Mouse (Mus musculus) hindbrain, embryonic 11.5 days (tissue): ENCODE measurements at regions not wholly inside any gene's neighbourhood (a gene's known extent, or its start where the extent isn't known, plus 50 kb on each side); places are given as distances from the start of the nearest gene placed in this dataset.

Source experiments
- ATAC-seq: fragments of 200-750 bp; cut with Nextera tagmentation; 2 replicates; pipeline ENCODE4 v1.8.0; 2017; ENCODE audit warnings: mild to moderate bottlenecking, moderate TSS enrichment, moderate library complexity; ENCODE audit not compliant: low FRiP score
- DNase-seq: peaks from one replicate; pipeline ENCODE4 v3.0.0-alpha.2; 2015; ENCODE audit warnings: low spot score
- H3K27ac ChIP-seq: fragments of 300-500 bp; sonication (generic); 2 replicates; pipeline ENCODE4 v1.5.1; 2014; ENCODE audit warnings: mild to moderate bottlenecking, low read depth, low read length
- H3K27me3 ChIP-seq: fragments of 300-500 bp; sonication (generic); 2 replicates; pipeline ENCODE4 v1.6.1; 2014; ENCODE audit warnings: mild to moderate bottlenecking, low read length, moderate library complexity, mixed read lengths; ENCODE audit not compliant: control insufficient read depth, insufficient read depth
- H3K36me3 ChIP-seq: fragments of 300-500 bp; sonication (generic); 2 replicates; pipeline ENCODE4 v1.6.1; 2014; ENCODE audit warnings: mild to moderate bottlenecking, low read length, moderate library complexity, mixed read lengths; ENCODE audit not compliant: control insufficient read depth, insufficient read depth
- H3K4me1 ChIP-seq: fragments of 300-500 bp; sonication (generic); replicated peaks from 2 replicates; pipeline ENCODE4 v1.6.1; 2014; ENCODE audit warnings: low read length, mixed read lengths; ENCODE audit not compliant: control insufficient read depth, insufficient read depth
- H3K4me2 ChIP-seq: fragments of 300-500 bp; sonication (generic); replicated peaks from 2 replicates; pipeline ENCODE4 v1.6.1; 2014; ENCODE audit warnings: mild to moderate bottlenecking, low read depth, low read length
- H3K4me3 ChIP-seq: fragments of 300-500 bp; sonication (generic); 2 replicates; pipeline ENCODE4 v1.5.1; 2014; ENCODE audit warnings: low read depth, low read length
- H3K9ac ChIP-seq: fragments of 300-500 bp; sonication (generic); 2 replicates; pipeline ENCODE4 v1.6.1; 2014; ENCODE audit warnings: low read depth, low read length
- H3K9me3 ChIP-seq: fragments of 300-500 bp; sonication (generic); 2 replicates; pipeline ENCODE4 v1.6.1; 2016; ENCODE audit warnings: low read length; ENCODE audit not compliant: control insufficient read depth
- WGBS: fragments of 180-500 bp; shearing (Covaris S2); extraction: QIAGEN DNeasy Blood & Tissue Kit; methylation state at CpG from one replicate; pipeline ENCODE4 v1.1.7; 2014; 5-methylcytosine and 5-hydroxymethylcytosine counted together

DNA sequence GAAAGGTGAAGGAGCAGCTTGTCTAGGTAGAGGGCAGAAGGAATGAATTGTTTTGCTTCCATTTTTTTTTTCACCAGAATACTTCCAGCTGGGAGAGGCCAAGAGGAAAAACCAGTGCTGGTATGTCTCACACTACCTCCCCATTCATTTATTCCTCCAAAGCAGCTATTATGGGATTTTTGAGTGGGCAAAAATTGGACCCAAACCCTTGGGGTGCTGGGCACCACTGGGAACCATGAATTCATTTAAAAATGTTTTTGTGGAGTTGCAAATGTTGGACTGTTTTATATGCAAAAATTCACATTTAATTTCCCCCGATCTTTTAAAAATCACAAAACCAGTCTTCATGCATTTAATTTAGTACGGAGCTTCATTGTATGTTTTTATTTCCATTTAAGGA, 287.1 kb upstream of the Mki67 start:
- no peak overlapping the region for H3K9ac ChIP-seq
- no peaks in the 10 kb centered on the region for H3K4me1 ChIP-seq
- no peaks in the 10 kb centered on the region for H3K36me3 ChIP-seq
- H3K4me2 ChIP-seq, result no peak overlapping the region
- H3K27ac ChIP-seq, result no peak overlapping the region
- H3K4me3 ChIP-seq, result no peak overlapping the region
- ATAC-seq (no peak), DNase-seq (no peak)
- WGBS, result 89% methylated on average over 2 of the region's 2 CpGs
- no peaks in the 10 kb centered on the region for H3K9me3 ChIP-seq
- no peaks in the 10 kb centered on the region for H3K27me3 ChIP-seq

- no peaks in the 10 kb centered on the region for H3K4me1 ChIP-seq
- no peak overlapping the region for H3K27ac ChIP-seq
- ATAC-seq (no peak), DNase-seq (no peak)
- no peak overlapping the region for H3K4me3 ChIP-seq
- H3K27me3 ChIP-seq, result no peaks in the 10 kb centered on the region
- H3K9me3 ChIP-seq, result no peaks in the 10 kb centered on the region
- no peaks in the 10 kb centered on the region for H3K36me3 ChIP-seq
- H3K4me2 ChIP-seq, result no peak overlapping the region
- WGBS, result 41% methylated on average over 23 of the region's 23 CpGs
- no peak overlapping the region for H3K9ac ChIP-seq
These were observed 291.8 kb upstream of the Mki67 start for GRCm38 (mm10) chr7:136007796-136008455.

- DNase-seq (no peak), ATAC-seq (no peak)
- Histone ChIP-seq H3K4me2 (no peak overlapping the region), H3K4me1 (no peaks in the 10 kb centered on the region), H3K9me3 (no peaks in the 10 kb centered on the region), H3K27ac (no peak overlapping the region), H3K4me3 (no peak overlapping the region), H3K36me3 (no peaks in the 10 kb centered on the region), H3K27me3 (no peaks in the 10 kb centered on the region), H3K9ac (no peak overlapping the region)
- 52% methylated on average over 6 of the region's 6 CpGs for WGBS
These were observed 292.3 kb upstream of the Mki67 start for GRCm38 (mm10) chr7:136008486-136008885.

GRCm38 (mm10) chr7:136010013-136010412, 293.9 kb upstream of the Mki67 start:
- H3K27ac ChIP-seq, result no peak overlapping the region
- no peak overlapping the region for H3K4me3 ChIP-seq
- H3K9ac ChIP-seq, result no peak overlapping the region
- H3K36me3 ChIP-seq, result no peaks in the 10 kb centered on the region
- peak; percentile 54 for DNase-seq
- H3K27me3 ChIP-seq, result no peaks in the 10 kb centered on the region
- H3K4me2 ChIP-seq, result no peak overlapping the region
- no peak for ATAC-seq
- H3K9me3 ChIP-seq, result no peaks in the 10 kb centered on the region
- no peaks in the 10 kb centered on the region for H3K4me1 ChIP-seq
- WGBS, result 68% methylated on average over 7 of the region's 7 CpGs

GRCm38 (mm10) chr7:136014706-136015105, 298.5 kb upstream of the Mki67 start:
- Histone ChIP-seq H3K27ac (no peak overlapping the region), H3K9ac (no peak overlapping the region), H3K4me3 (no peak overlapping the region), H3K4me1 (no peaks in the 10 kb centered on the region), H3K9me3 (no peaks in the 10 kb centered on the region), H3K4me2 (no peak overlapping the region), H3K27me3 (no peaks in the 10 kb centered on the region), H3K36me3 (no peaks in the 10 kb centered on the region)
- ATAC-seq, result no peak
- no peak for DNase-seq
- 51% methylated on average over 4 of the region's 4 CpGs for WGBS

DNA sequence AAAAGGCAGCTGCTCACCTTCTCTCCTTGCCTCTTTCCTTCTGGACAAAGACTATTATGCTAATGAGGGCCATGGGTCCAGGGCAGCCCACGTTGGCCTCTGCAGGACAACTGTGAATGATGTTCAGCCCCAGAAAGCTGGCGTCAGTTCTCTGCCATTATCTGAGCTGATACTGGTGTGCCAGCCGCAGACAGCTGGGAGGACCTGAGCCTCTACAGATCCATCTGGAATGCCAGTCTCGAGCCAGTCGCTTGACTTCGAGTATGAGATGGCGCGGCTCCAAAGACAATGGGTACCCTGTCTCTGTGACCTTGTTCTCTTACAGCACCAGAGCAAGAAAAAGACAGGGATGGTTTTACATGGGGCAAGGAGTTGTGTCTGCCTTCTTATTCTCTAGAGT, 300.8 kb upstream of the Mki67 start:
- WGBS, result 79% methylated on average over 8 of the region's 8 CpGs
- Histone ChIP-seq H3K27me3 (no peaks in the 10 kb centered on the region), H3K4me1 (no peaks in the 10 kb centered on the region), H3K4me2 (no peak overlapping the region), H3K4me3 (no peak overlapping the region), H3K27ac (no peak overlapping the region), H3K9ac (no peak overlapping the region), H3K9me3 (no peaks in the 10 kb centered on the region), H3K36me3 (no peaks in the 10 kb centered on the region)
- DNase-seq (no peak), ATAC-seq (no peak)

GRCm38 (mm10) chr7:136020577-136020976, 304.4 kb upstream of the Mki67 start:
- no peaks in the 10 kb centered on the region for H3K9me3 ChIP-seq
- 67% methylated on average over 7 of the region's 7 CpGs for WGBS
- H3K4me1 ChIP-seq, result no peaks in the 10 kb centered on the region
- H3K27me3 ChIP-seq, result no peaks in the 10 kb centered on the region
- H3K4me2 ChIP-seq, result no peak overlapping the region
- ATAC-seq, result no peak
- no peaks in the 10 kb centered on the region for H3K36me3 ChIP-seq
- no peak overlapping the region for H3K4me3 ChIP-seq
- no peak for DNase-seq
- no peak overlapping the region for H3K27ac ChIP-seq
- no peak overlapping the region for H3K9ac ChIP-seq

- no peaks in the 10 kb centered on the region for H3K4me1 ChIP-seq
- H3K27me3 ChIP-seq, result no peaks in the 10 kb centered on the region
- H3K9ac ChIP-seq, result no peak overlapping the region
- ATAC-seq (no peak), DNase-seq (no peak)
- H3K4me2 ChIP-seq, result no peak overlapping the region
- WGBS, result 74% methylated on average over 2 of the region's 2 CpGs
- no peak overlapping the region for H3K27ac ChIP-seq
- H3K36me3 ChIP-seq, result no peaks in the 10 kb centered on the region
- no peaks in the 10 kb centered on the region for H3K9me3 ChIP-seq
- H3K4me3 ChIP-seq, result no peak overlapping the region
These were observed 304.9 kb upstream of the Mki67 start for GRCm38 (mm10) chr7:136021071-136021470.

DNA sequence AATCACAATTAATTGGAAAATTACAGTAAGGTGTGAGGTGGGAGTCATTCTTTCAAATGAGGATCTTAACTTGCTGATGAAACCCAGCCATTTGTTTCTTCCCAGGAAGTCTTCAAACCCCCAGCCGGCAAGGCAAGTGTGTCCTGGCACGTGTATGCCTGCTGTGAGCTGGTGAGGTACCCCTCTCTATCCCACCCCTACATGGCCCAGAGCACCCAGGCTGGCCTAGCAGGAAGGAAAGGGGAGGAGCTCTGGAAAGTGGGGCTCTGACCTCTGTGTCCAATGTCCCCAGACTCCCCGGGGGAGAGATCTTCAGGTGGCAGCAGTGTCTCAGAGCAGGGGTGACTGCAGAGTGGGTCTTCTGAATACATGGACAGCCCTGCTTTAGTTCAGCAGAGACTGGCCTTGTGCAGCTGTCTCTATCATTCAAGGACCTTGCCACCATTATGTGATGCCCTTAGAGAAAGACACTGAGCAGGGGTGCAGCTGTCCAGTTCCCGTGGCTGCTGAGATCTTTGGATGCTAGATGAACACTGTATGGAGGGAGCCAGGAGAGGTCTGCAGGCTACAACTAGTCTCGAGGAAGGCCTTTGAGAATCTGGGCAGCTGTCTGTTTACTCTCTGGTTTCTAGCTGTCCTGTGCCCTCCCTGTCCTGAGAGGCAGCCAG, 306.8 kb upstream of the Mki67 start:
- Histone ChIP-seq H3K27ac (no peak overlapping the region), H3K4me3 (no peak overlapping the region), H3K9ac (no peak overlapping the region), H3K9me3 (no peaks in the 10 kb centered on the region), H3K4me1 (no peaks in the 10 kb centered on the region), H3K27me3 (no peaks in the 10 kb centered on the region), H3K4me2 (no peak overlapping the region), H3K36me3 (no peaks in the 10 kb centered on the region)
- ATAC-seq (no peak), DNase-seq (no peak)
- 69% methylated on average over 5 of the region's 5 CpGs for whole genome bisulfite sequencing
